Mouse (Mus musculus): ENCODE measurements at regions not wholly inside any gene's neighbourhood (a gene's known extent, or its start where the extent isn't known, plus 50 kb on each side); places are given as distances from the start of the nearest gene placed in this dataset.

DNA sequence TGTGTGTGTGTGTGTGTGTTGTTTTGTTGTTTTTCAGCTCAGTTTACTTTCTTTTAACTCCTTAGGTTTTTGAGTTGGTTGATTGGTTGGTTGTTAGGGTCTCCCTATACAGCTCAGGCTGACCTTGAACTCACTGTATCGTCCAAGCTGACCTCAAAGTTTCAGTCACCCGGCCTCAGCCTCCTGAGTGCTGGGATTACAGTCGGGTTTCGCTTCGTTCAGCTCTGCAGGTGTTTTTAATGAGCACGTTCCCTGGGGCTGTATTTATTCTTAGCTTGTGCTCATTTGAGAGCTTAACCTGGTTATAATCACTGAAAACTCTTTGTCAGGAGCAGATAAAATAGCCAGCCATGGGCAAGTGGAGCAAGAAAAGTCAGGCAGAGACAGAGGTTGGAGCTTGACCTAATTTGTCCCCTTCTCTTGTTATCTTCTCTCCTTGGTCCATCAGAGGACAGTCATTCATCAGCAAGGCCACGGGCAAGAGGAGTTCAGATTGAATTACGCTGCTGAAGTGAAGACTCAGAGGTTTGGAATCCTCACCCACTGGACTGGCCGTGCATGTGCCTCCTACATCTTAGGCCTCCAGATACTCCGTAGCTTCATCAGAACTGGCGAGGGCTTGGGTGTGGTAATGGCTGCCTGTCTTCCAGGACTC lies 120.5 kb upstream of the Jarid2 start:
- DNase-seq (ENCODE audit: low spot score): no peak

DNA sequence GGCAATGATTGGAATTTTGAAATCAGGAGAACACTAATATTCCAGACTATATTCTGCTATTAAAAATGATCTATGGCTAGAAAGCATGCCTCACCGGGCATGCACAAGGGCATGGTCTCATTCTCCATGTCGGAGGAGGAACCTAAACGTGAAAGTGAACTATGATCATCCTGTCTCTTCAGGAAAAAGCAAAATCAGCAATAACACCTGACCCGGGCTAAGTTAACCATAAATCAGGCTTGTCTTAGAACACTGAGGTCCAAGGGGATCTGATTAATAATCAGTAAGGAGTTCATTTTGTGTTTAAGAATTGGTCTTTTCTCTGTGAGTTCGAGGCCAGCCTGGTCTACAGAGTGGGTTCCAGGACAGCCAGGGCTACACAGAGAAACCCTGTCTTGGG lies 119.7 kb upstream of the Jarid2 start:
- DNase-seq (ENCODE audit: low spot score): no peak

DNA sequence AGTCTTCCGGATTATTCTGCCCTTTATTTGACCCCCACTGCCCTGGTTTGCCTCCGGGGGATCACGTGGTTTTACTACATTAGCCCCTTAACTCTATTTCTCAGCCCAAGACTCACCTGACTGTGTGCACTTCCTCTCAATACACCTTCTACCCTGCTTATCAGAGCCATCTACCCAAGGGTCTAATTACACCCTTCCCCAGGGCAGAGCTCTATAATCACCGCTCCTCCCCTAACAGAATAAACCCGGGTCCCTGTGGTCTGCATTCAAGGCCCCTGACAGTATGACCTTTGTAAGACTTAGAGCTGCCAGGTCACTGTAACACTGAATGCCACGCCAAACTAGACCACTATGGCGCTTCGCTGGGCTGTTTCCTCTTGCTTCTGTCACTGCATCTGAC lies 113.6 kb upstream of the Jarid2 start:
- DNase-seq (ENCODE audit: low spot score): no peak

DNA sequence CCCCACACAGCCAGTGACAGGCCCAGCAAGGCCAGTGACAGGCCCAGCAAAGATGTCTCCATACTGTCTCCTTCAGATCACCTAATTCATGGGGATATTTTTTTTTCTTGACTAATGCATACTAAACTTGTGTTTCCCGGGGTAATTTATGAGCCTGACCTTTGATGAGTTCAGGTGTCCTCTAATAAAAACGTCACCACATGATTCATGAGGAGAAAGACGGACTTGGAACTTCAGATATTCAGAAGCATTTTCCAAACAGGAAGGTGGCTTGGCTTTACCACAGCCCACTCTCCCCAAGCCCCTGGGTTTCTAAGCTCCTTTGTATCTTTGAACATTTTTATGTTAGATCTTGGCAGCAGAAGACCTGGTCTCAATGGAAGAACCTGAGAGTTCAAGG lies 110.9 kb upstream of the Jarid2 start:
- DNase-seq (ENCODE audit: low spot score): no peak

DNA sequence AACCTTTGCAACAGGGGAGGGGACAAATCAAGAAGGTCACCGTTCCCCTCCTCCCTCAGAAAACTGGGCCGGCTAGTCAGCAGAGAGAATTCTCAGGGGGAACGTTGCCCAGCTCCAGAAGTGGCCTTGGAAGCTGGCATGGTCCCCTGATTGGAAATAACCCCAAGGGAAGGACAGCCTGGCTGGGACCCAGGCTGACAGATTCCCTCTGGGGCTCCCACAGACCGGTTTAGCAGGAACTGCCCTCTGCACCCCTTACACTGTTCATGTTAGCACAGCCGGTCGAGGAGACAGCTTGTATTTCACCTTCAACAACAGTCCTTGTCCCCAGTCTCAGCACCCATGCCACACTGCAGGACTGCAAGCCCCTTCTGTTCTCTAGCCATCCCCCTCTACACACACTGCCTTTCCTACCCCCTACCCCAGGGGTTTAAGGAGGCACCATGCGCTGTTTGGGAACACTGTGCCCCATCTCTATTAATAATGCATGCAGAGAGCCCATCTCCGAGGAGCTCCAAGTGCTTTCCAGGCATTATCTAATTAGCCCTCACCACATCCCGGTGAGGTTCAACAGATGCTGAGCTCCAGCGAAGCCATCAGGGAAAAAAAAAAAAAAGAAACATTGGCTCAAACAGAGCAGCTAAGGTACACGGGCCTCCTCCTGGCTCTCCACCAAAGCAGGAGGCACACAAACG lies 106.5 kb upstream of the Jarid2 start:
- peak; percentile 21 for DNase-seq (ENCODE audit: low spot score)

DNA sequence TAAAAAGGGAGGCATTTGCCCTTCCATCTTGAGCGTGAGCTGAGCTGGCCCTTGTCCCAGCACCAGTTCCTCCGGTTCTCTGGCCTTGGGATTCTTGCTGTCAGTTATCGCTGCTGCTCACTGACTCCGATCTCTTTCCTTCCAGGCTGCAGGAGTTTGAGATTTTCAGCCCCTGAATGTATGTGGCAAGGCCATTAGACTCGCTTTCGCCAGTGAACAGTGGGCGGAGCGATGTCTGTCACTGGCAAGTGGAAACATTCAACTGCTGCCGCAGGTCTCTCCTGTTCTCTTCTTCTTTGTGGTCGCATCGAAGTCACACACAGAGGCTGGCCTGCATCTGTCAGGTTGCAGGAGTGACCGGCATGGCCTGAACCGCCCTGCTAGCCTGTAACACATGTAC lies 104.6 kb upstream of the Jarid2 start:
- peak; percentile 31 for DNase-seq (ENCODE audit: low spot score)

DNA sequence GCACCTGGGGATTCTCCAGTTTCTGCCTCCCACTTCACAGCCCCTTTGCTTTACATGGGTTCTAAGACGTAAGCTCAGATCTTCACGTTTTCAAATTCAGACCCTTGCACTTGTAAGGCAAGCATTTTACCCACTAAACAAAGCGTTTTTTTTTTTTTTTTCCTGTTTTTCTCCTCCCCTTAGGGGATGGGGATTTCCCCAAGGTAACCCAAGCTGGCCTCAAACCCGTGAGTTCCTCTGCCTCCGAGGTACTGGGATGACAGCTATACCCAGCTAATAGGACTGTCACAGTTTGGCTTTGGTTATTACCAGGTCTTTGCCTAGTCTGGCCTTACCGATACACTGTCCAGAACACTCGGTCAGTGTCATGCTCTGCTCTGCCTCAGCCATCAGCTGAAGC lies 103.5 kb upstream of the Jarid2 start:
- no peak for DNase-seq (ENCODE audit: low spot score)

DNA sequence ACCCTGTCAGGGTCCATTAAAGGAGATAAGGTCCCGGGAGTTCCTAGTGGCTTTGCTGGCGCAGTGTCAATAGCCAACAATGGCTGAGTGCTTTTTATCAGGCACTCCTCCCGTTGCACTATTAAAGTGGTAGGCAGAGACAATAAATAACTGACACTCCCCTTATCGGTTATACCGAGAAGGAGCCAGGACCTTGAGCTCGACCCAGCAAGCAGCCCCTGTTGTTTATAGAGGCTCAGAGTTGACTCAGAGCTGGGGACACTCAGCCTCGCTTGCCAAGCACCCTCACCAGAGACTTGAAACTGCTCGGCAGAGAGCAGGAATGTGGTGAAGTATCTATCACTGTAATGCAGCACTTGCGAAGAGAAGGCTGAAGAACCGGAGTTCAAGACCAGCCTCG lies 102.5 kb upstream of the Jarid2 start:
- peak; percentile 69 for DNase-seq (ENCODE audit: low spot score)

DNA sequence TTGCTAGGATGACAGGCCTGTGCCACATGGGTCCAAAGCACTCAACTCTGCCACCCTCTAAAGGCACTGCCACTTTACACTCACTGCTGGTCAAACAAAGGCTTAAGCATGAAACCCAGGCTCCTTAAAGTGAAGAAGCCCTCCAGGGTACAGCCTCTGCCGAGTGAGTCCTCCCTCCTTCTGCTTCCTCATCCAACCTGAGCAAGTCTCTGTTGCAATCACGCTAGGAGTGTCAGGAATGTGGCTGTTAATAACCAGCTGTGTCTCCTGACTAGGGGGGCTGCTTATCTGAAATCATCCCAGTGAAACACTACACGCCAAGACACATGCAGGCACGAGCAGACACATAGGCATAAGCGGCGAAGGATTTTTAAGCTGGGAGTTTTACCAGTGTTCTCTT lies 99.2 kb upstream of the Jarid2 start:
- DNase-seq (ENCODE audit: low spot score): no peak

DNA sequence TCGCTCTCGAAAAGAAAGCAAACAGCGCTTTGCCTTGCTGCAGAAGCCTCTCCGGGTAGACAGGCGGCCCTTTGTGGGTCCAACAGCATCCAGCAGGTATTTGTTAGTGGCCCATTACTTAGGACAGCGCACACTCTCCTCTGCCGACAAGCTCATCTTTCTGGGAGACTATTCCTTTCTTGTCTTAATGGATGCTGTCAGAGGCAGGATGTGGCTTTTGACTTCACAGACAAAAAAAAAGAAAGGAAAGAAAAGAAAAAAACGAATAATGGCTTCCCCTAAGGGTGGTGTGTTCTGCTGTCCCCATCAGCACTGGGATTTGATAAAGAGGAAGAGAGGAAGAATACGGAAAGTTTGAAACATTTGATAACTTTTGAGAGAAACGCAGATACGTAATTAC lies 94.7 kb upstream of the Jarid2 start:
- DNase-seq (ENCODE audit: low spot score): no peak

DNA sequence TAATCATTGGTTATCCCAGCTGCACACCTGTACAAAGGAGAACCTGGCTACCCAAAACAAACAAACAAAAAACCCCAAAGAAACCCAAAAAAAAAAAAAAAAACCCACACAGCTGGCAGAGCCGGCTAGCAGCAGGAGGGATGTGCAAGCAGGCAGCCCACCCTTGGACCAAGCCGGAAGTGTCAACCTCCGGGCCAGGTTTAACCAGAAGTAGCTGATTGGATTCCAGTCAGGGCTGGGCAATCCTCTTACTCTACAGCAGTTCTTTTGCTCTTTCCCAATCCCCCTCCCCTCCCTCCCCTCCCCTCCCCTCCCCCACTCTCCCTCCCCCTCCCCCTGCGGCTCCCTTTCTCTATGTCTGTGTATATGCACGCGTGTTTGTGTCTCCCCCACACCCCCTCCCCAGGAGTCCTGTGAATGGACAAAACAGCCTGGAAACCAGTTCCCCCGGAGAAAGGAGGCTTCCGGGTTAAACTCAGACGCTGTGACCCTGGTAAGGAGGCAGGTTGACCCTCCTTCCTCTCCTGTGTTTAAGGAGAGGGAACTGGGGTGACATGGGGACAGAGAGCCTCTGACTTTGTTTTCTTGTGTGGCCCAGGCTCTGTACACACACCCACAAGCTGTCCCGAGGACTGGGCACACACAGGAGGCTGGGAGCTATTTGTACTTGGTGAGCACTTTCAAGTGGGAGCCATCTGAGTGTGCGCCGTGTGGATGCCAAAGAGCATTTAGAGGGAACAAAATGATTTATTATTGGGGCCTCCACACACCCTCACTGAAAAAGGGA lies 93.9 kb upstream of the Jarid2 start:
- DNase-seq (ENCODE audit: low spot score): no peak

DNA sequence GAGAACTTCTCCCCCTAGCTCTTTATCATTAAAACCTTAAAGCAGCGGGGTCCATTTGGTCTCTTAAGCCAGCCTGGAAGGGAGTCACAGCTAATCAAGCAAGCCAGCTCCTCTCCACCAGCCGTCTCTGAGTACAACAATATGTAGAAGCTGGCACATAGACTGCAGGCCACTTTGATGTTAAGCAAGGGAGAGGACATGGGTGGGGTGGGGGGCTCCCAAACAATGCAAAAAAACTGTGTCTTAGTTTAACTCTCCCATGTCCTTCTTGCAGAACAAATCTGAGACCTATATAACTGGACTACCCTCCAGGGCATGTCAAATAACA lies 93.3 kb upstream of the Jarid2 start:
- DNase-seq (ENCODE audit: low spot score): no peak

DNA sequence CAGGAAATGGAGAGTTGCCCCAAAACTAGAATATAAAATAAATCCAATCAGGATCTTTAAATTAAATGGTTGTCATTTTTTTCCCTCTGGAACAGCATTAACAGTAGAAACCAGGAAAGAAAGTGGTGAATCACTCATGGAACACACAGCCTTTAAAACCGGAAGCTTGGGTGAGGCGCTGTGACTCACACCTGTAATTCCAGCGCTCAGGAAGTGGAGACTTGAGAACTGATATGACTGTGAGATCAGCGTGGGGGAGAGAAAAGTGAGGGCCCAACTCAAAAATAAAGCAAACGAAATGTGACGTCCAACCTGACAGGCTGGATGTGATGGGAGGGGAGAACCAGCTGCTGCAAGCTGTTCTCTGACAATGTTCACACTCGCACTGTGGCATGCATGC lies 86.9 kb upstream of the Jarid2 start:
- no peak for DNase-seq (ENCODE audit: low spot score)

DNA sequence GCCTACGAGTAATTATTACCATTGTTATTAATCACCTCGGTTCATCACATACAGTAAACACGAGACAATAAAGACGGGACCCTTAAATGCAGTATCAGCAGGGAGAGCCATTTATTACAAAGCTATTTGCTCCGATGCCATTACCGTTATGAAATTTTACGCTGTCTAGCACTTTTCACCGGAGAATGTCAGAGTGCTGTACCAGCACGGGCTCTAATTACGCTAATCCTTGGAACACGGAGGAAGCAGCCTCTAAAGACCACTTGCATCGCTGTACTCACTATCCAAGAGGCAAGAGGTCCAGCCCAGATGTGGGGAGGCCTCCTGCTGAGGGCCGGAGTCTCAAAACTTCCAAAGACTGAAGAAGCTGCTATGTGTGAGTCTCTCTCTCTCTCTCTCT lies 79.2 kb upstream of the Jarid2 start:
- DNase-seq (ENCODE audit: low spot score): no peak

DNA sequence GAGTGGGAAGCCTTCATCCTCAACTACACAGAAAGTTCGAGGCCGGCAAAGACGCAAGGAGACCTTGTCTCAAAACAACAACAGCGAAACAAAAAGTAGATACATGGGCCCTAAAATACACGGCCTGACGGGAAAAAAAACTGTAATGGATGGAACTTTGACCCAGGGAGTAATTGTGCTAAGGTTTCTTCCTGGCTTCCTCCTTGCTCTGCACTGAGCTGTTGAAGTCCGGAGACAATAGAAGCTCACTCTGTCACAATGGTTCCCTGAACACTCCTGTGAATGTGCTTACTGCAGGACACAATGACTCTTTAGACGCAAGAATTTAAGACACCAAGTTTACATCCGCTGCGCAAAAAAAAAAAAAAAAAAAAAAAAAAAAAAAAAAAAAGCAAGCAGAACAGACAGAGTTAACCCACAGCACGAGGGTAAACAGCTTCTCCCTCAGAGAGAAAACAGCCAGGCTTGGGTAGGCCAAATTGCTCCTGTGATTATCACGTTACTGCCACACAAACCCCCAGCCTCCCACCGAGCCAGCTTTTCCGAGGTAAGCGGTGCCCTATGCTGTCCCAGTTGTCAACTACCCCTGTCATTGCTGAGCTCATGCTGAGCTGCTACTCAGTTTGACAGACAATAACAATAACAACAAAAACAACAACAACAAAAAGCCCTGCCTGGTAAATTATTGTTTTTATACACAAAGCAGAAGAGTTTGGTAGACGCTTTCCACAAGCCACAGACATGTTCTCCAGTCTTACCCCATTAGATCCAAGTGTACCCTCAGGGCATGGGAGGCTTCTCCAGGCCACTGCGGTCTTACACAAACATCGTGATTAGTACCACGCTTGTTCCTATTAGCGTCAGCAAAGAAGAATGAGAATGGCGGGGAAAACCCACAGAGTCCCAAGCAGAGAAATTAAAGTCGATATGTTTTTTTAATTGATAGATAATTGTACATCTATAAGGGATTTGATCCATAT lies 77.7 kb upstream of the Jarid2 start:
- DNase-seq (ENCODE audit: low spot score): no peak

DNA sequence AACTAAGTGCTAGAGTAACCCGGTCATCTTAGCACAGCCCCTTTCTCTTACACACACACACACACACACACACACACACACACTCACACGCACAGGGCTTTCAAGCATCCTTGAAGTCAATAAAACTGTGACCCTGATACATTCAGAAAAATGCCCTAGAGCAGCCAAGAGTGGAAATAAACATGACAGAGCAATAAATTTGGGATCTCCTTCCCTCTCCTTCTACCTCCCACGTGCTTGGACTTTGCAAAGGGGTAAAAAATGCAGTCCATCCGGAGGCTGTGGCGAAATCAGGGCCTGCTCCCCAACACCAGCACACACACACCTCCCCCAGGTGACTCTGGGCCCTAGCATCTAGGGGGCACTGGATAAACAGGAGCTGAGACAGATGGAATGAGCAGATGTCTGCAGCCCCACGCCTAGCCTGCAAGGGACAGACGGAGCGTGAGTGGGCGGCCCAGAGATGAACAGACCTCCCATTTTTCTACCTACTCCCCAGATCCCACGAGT lies 71.3 kb upstream of the Jarid2 start:
- no peak for DNase-seq (ENCODE audit: low spot score)

DNA sequence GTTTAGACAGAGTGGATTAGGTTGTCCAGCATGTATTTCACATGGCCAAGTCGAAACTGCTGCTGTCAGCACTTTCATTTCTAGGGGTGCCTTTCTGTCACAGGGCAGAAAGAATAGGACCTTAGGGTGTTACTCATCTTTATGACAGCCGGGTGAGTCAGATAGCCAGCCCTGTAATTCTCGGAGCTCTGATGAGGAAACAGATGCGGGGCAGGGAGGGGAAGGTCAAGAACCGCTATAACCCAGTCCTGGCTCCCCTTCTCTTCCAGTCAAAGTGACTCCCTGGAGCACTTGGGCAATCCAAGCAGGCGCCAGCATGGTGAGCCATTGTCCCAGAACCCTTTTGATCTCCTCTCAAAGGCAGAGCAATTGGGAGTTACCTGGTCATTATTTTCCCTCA lies 69.4 kb upstream of the Jarid2 start:
- DNase-seq (ENCODE audit: low spot score): no peak

DNA sequence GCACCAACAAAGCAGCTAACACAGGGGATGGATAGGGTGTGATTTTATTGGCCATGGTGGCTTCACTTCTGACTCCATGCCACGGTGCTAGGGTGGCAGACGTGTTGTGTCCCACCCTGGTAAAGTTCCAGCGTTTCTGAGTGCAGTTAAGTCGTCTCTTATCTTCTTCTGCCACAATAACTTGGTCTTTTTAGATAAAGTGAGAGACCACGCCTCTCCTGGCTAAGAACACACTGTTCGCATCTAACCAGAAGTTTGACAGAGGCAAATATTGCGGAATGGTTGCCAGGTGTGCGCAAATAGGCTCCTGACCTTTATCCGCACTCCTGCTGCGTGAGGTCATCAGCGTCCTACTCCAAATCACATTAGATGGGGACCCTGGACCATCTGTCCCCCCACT lies 66.2 kb upstream of the Jarid2 start:
- no peak for DNase-seq (ENCODE audit: low spot score)

DNA sequence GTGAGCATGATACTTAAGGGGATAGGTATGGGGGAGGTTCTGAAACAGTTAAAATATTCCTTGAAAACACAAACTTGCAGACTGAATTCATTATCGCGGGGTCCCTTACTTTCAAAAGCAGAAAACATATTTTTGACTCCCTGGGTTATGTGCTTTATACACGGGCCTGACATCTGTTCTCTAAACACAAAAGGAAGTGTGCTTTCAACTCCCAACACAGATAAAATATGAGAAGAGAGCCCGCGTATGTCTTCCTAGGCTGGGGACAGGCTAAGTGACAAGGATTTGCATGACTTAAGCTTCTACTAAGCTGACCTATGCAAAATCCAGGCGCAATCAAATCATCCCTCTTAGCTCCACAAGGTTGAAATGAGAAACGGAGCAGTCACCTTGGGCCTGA lies 65.5 kb upstream of the Jarid2 start:
- DNase-seq (ENCODE audit: low spot score): no peak

DNA sequence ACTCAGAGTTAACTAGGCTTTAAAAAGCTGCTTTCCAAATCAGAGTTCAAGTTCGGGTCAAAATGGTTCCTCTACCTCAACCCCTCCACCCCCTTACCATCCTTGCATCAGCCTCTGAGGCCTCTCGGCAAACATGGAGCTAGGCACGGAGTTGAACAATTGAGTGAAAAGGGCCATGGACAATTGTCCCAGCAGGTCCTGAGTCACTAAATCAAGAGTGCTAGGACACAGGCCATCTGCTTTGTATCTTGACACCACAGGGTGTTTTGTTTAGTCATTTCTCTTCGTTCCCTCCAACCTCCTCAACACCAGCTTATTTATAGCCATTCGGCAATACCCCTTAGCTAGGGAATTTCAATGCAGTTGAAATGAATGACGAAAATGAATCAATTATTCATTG lies 59.5 kb upstream of the Jarid2 start:
- no peak for DNase-seq (ENCODE audit: low spot score)

DNA sequence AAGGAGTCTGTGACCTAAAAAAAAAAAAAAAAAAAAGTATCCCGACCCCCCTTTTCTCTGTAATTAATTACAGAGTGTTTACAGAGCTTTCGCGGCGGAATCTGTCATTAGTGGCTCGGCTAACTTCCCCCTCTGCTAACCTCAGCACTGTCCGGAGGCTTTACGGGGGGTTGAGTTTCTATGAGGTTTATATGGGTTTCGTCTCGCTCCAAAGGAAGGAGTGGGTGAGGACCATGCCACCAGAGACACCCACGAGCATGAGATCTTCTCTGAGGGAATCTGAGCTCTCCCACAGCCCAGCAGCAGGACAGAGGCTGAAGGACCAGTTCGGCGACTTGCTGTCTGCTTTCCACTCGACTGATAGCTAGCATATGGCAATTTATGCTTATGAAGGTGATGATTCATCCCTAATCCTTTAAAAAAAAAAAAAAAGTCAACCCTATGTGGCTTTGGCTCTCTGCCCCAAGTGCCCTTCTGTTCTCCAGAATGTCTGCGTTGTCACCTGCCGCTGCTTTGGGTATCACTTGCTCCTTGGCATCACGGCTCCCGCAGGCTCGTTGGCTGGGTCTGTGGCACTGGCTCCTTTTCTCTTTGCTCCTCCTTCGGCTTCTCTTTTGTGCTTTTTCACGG lies 55.8 kb upstream of the Jarid2 start:
- no peak for DNase-seq (ENCODE audit: low spot score)

DNA sequence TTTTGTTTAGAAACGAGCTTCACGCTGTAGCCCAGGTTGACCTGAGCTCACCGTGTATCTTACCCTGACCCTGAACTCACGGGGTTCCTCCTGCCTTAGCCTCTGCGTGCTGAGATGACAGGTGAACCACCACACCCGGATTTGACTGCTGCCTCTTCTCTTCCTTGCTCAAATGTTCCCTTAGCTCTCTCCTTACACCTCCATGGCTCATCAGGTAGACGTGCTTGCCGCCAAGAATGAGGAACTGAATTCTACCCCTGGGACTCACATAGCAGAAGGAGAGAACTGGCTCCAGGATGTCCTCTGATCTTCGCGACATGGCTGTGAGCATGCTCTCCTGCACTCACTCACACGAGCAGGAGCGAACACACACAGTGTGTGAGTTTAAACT lies 55.3 kb upstream of the Jarid2 start:
- DNase-seq (ENCODE audit: low spot score): no peak

Measured in ovary, adult 18-20 months (tissue).